Mouse (Mus musculus): ENCODE data around the gene B3galt4. TPM values are rescaled to one million over a fixed set of nuclear protein-coding genes. Genes with fewer than 3 reads are reported as not detected.
"Not testable (repeated sequence)": the region's sequence is repeated elsewhere in the genome, so short reads cannot be mapped to it uniquely, and the experiment has no call there.

Gene B3galt4
- total and polyA plus RNA-seq, 3 experiments: 2.2 to 2.9 TPM; not detected in 1

GRCm38 (mm10) chr17:33991788-33992664 is 40.7 kb upstream of the B3galt4 start (continued):
- no peak for TF ChIP-seq TCF12 (IDR thresholded peaks at IDR 0.05; ENCODE audit: low read depth, low read length)
- TF ChIP-seq POLR2AphosphoS2 (IDR thresholded peaks at IDR 0.05; ENCODE audit: low read length): no peak
- no peak for TF ChIP-seq E2F4 (IDR thresholded peaks at IDR 0.05; ENCODE audit: borderline replicate concordance, low read depth, low read length)
- no peak for TF ChIP-seq TBP (IDR thresholded peaks at IDR 0.05; ENCODE audit: low read depth, low read length)

GRCm38 (mm10) chr17:33982136-33982535 is 30.8 kb upstream of the B3galt4 start:
- H3K4me3 ChIP-seq (ENCODE audit: control insufficient read depth in 1 of 2, insufficient read depth in 1 of 2, low read depth in 2 of 2, low read length in 2 of 2); H3K4me1 ChIP-seq (ENCODE audit: control insufficient read depth in 1 of 2, insufficient read depth in 2 of 2, low read length in 2 of 2); H3K36me3 ChIP-seq (ENCODE audit: control insufficient read depth in 1 of 2, insufficient read depth in 2 of 2, low read length in 2 of 2); H3K9me3 ChIP-seq (replicated peaks; ENCODE audit: insufficient read depth, low read length); H3K27ac ChIP-seq (ENCODE audit: control insufficient read depth, low read depth, low read length); H3K79me2 ChIP-seq (ENCODE audit: control insufficient read depth, insufficient read depth, low read length, poor library complexity); H3K9ac ChIP-seq (ENCODE audit: control insufficient read depth, low read depth, low read length, poor library complexity, severe bottlenecking); DNase-seq (ENCODE audit: low read depth, low spot score); H3K27me3 ChIP-seq (ENCODE audit: control insufficient read depth in 1 of 2, insufficient read depth in 2 of 2, low read length in 2 of 2): not testable (repeated sequence)
- TF ChIP-seq SMC3 (IDR thresholded peaks at IDR 0.05; ENCODE audit: low read depth, low read length) (peak; percentile 35), CTCF (IDR thresholded peaks at IDR 0.05 in 2 of 3, conservative IDR thresholded peaks at IDR 0.05 in 1 of 3; ENCODE audit: control insufficient read depth in 1 of 3, insufficient read depth in 1 of 3, low read depth in 2 of 3, low read length in 3 of 3, poor library complexity in 1 of 3, severe bottlenecking in 1 of 3) (peak; percentile 44 to 51 (median 46)), RAD21 (IDR thresholded peaks at IDR 0.05; ENCODE audit: low read depth, low read length) (peak; percentile 9; the same call in 1 of the 2 replicates)

GRCm38 (mm10) chr17:33981192-33981909 is 30.1 kb upstream of the B3galt4 start:
- H3K79me2 ChIP-seq (ENCODE audit: control insufficient read depth, insufficient read depth, low read length, poor library complexity); H3K9me3 ChIP-seq (replicated peaks; ENCODE audit: insufficient read depth, low read length); H3K27ac ChIP-seq (ENCODE audit: control insufficient read depth, low read depth, low read length); H3K27me3 ChIP-seq (ENCODE audit: control insufficient read depth in 1 of 2, insufficient read depth in 2 of 2, low read length in 2 of 2); H3K4me3 ChIP-seq (ENCODE audit: control insufficient read depth in 1 of 2, insufficient read depth in 1 of 2, low read depth in 2 of 2, low read length in 2 of 2); H3K9ac ChIP-seq (ENCODE audit: control insufficient read depth, low read depth, low read length, poor library complexity, severe bottlenecking); H3K36me3 ChIP-seq (ENCODE audit: control insufficient read depth in 1 of 2, insufficient read depth in 2 of 2, low read length in 2 of 2); H3K4me1 ChIP-seq (ENCODE audit: control insufficient read depth in 1 of 2, insufficient read depth in 2 of 2, low read length in 2 of 2); DNase-seq (ENCODE audit: low read depth, low spot score): not testable (repeated sequence)

GRCm38 (mm10) chr17:33980181-33981035 is 29.1 kb upstream of the B3galt4 start:
- Histone ChIP-seq H3K4me1 (ENCODE audit: control insufficient read depth in 1 of 2, insufficient read depth in 2 of 2, low read length in 2 of 2) (no peaks in the 10 kb centered on the region), H3K27me3 (ENCODE audit: control insufficient read depth in 1 of 2, insufficient read depth in 2 of 2, low read length in 2 of 2) (peaks cover 0 to 1% of the 10 kb centered on the region in 2 experiments; a peak in 1 of 4 replicates), H3K9ac (ENCODE audit: control insufficient read depth, low read depth, low read length, poor library complexity, severe bottlenecking) (no peak overlapping the region), H3K9me3 (replicated peaks; ENCODE audit: insufficient read depth, low read length) (no peaks in the 10 kb centered on the region), H3K79me2 (ENCODE audit: control insufficient read depth, insufficient read depth, low read length, poor library complexity) (no peaks in the 10 kb centered on the region), H3K36me3 (ENCODE audit: control insufficient read depth in 1 of 2, insufficient read depth in 2 of 2, low read length in 2 of 2) (no peaks in the 10 kb centered on the region), H3K4me3 (ENCODE audit: control insufficient read depth in 1 of 2, insufficient read depth in 1 of 2, low read depth in 2 of 2, low read length in 2 of 2) (no peak overlapping the region), H3K27ac (ENCODE audit: control insufficient read depth, low read depth, low read length) (no peak overlapping the region)
- no peak for DNase-seq (ENCODE audit: low read depth, low spot score)
- no peak for TF ChIP-seq POLR2AphosphoS2 (IDR thresholded peaks at IDR 0.05; ENCODE audit: low read length)
- TF ChIP-seq RAD21 (IDR thresholded peaks at IDR 0.05; ENCODE audit: low read depth, low read length): no peak
- no peak for TF ChIP-seq GATA1 (IDR thresholded peaks at IDR 0.05; ENCODE audit: low read depth, low read length)
- TF ChIP-seq USF2 (IDR thresholded peaks at IDR 0.05; ENCODE audit: borderline replicate concordance in 1 of 2, insufficient read depth in 1 of 2, low read depth in 1 of 2, low read length in 2 of 2): no peak
- TF ChIP-seq EP300 (IDR thresholded peaks at IDR 0.05; ENCODE audit: low read depth in 1 of 2, low read length in 2 of 2): no peak
- TF ChIP-seq TBP (IDR thresholded peaks at IDR 0.05; ENCODE audit: low read depth, low read length): no peak
- no peak for TF ChIP-seq ZMIZ1 (IDR thresholded peaks at IDR 0.05; ENCODE audit: low read depth, low read length)
- no peak for TF ChIP-seq MAX (IDR thresholded peaks at IDR 0.05; ENCODE audit: low read length)
- no peak for TF ChIP-seq MYC (IDR thresholded peaks at IDR 0.05; ENCODE audit: low read depth, low read length)
- TF ChIP-seq E2F4 (IDR thresholded peaks at IDR 0.05; ENCODE audit: borderline replicate concordance, low read depth, low read length): no peak
- TF ChIP-seq JUND (IDR thresholded peaks at IDR 0.05; ENCODE audit: low read depth, low read length): no peak
- TF ChIP-seq MEF2A (IDR thresholded peaks at IDR 0.05; ENCODE audit: extremely low read depth, insufficient replicate concordance, low read depth, low read length, poor library complexity, severe bottlenecking): no peak
- no peak for TF ChIP-seq ETS1 (IDR thresholded peaks at IDR 0.05; ENCODE audit: low read depth, low read length)
- TF ChIP-seq POLR2AphosphoS5 (IDR thresholded peaks at IDR 0.05; ENCODE audit: borderline replicate concordance, low read depth, low read length): no peak
- no peak for TF ChIP-seq MXI1 (IDR thresholded peaks at IDR 0.05; ENCODE audit: low read depth, low read length)
